Mouse (Mus musculus): Measurements from ENCODE around the gene Il1r2.

Gene Il1r2

GRCm38 (mm10) chr1:40073779-40074178 lies at the start of gene Il1r2:
TSS of gene Il1r2 (plus strand) at chr1:40074079.
- DNase-seq: no peak

DNA sequence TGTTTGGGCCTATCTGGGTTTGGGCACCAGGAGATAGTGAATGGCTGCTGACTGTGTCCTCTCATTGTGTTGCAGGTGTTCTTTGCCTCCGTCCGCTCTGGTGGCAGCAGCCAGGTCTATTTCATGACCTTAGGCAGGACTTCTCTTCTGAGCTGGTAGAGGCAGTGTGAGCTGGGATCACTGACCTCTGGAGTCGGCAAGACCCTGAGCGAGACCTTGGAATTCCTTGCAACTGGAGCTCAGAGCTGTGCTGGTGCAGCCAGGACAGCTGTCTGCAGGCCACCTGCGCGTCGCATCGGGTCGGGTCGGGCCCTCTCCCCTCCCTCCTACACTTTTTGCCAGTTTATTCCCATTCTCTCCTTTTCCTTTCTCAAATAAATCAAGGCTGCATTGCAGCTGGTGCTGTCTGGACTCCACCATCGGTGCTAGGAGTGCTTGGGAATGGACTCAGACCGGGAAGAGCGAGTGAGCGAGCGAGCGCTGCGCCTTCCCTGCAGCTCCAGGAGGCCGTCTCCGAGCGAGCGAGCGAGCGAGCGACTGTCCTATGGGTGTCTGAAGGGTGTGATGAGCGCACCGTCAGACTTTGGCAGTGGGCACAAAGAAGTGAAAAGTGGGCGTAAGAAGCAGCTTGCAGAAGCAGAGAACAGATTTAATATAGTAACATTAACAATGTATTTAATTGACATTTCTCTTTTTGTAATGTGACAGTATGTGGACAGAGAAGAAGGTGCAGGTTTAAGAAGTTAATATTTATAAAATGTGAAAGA lies 49.1 kb upstream of the Il1r2 start:
- DNase-seq: no peak

DNA sequence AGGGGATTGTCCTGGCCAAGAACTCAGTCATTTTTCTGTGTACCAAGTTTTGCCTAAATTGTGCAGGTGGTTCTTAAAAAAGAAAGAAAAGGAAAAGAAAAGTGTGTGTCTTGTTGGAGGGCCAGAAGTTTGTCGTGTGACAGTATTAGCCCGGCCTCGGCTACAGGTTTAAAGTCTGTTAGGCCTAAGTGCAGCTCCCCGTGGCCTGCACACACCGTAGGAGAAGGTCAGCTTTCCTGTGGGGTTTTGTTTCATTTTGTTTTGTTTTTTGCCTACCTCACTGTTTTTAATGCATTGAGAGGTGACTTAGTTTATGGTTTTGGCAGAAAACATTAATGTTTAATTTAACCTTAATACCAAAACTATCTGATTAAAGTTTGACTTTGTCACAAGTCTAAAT lies 48.5 kb upstream of the Il1r2 start:
- no peak for DNase-seq

DNA sequence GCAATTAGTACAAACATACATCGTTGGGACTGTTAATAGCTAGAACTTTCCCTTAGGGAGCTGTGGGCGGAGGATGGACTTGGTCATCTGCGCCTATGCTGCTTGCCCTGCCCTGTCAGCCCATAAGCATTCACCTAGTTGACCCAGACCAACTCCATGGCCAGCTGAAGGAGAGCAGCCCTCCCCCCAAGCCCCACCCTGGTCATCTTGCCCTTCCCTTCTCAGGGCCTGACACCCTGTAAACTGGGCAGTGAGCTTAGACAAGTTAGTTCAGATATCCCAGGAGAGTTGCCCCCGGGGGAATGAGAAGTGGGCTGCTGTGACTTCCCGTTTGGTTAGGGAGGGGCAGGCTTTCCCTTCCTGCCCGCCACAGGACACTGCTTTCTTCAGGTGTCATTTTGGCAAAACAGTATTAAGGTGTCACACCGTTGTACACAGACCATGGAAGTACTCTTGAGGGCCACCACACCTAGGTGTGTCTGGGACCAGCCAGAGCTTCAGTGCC lies 46.7 kb upstream of the Il1r2 start:
- no peak for DNase-seq

DNA sequence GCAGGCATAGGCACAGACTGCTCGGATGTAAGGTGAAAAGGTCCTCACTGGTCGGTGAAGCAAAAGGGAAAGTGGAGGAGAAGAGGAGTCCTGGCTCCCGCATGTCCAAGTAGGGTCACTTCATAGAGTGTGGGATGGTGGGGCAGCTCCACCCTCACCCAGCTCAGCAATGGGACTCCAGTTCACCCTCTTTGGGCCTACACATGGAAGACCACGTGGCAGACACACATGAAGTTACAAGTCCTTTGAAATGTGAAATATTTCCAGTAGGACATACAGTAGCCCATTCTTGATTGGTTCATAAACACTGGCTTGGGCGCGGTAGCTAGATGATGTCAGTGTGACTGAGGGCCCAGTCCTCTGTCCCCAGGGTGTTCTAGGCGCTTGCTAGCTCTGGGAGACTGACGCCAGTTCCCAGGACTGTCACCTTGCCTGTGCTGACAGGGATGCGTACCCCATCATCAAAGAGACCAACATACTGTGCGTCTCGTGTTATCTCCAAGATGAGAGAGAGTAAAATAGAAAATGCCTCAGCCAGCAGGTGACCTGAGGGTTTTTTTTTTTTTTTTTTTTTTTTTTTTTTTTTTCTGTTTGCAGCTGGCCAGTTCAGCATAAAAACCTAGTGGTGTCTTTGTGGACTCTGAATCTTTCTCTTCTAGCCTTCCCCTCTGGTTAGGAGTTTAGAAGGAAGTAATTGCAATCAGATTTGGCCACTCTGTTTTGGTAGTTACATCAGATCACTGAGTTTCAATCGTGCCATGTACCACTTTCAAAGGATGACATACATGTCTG lies 45.5 kb upstream of the Il1r2 start:
- DNase-seq: no peak

DNA sequence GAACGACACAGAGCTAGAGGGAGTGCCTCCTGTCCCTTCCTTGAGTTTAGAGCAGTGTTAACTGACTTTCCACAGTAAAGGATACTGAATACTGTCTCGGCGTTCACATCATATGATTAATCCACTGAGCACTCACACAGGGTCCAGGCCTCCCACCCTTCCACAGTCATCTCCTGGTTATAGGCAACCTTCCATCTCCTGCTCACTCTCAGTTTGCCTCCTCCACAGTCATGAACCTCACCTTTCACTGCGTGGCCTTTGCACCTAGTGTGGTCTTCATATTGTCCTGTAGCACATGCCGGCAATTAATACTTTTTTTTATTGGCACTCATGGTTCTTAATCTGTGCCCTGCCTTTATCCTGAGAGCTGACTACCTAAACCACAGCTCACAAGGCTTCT lies 44.3 kb upstream of the Il1r2 start:
- no peak for DNase-seq

DNA sequence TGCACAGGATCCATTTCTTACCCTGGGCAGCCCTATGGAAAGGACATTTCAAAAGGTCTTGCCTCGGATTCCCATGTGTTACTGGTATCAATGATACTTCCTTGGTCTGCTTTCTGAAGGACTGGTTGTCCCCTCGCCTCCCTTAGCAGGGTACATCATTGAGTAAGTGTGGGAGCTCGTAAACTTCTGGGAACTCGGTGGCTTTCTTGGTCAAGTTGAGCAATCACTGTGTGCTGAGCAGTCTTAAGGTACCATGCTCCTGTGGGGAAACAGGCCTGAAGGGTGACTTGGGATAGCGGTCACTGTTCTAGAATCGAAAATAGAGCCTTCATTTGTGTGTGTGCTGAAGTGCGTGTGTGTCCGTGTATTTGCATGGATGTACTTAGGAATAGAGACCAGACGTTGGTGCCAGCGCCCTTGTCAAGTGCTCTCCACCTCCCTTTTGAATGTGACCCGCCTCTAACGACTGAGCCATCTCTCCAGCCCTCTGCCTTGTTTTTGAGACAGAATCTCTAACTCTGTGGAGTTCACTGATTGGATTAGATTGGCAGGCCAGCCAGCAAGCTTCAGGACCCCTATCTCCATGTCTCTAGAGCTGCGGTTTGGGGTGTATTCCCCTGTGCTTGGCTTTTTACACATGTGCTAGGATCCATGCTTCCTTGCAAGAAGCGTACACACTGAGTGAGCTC lies 43.4 kb upstream of the Il1r2 start:
- DNase-seq: no peak

DNA sequence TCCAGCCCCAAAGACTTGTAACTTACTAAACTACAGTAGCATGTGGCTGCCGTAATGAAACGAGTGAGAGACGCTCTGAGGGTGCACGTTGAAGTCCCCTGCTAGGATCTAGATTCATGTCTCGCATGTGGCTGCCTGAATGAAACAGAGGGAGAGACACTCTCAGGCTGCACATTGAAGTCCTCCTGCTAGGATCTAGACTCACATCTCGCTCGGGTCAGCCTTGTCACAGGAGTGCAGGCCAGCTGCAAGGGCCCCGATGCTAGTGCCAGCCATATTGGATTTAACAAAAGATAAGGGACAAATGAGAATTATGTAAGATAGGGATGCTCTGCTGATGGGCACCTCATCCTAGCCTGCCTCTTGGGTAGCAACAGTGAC lies 42.9 kb upstream of the Il1r2 start:
- no peak for DNase-seq

GRCm38 (mm10) chr1:40031626-40032025 lies 42.3 kb upstream of the Il1r2 start:
- no peak for DNase-seq

DNA sequence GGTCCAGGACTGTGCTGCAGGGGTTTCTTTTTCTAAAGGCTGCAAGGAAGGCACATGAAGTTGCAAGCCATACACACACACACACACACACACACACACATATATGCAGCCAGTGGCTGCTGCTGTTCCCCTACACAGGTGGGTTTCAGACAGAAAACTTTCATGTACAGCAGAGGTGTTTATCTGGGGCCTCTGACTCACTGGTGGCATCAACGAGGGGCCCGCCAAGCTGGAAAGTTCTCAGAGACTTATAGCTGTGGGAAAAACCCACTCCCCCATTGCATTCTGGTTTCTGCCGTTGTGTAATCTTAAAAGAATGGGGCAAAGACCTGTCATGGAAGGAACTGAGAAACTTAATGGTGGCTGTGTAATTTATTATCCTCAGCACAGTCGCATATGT lies 40.6 kb upstream of the Il1r2 start:
- DNase-seq: no peak

DNA sequence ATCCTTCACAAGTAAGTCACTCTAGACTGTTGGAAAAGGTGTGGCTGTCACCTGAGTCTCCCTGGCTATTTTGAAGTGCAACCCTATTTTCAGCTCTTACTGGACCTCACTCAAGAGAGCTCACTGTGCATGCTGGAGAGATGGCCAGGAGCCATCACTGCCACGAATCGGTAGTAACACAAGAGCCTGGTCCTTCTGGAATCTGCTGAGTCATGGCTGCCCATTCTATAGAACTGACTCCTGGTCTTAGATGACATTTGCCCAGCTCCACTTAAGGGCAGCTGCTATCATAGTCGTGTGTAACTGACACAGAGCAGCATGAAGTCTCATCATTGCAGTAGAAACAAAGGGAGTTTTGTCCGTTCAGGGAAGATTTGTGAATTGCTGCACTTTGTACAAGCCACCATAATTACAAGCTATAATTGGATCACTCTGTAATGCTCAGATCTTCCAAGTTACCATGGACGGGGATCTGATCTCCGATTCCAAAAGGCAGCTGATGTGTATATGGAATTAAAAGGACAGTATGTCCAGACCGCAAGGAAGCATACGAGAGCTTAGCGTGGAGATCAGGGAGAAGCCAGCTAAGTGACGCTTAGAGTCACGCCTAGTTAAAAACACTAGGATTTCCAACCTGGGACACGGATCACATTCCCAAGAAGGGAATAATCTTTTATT lies 40.0 kb upstream of the Il1r2 start:
- DNase-seq: no peak

DNA sequence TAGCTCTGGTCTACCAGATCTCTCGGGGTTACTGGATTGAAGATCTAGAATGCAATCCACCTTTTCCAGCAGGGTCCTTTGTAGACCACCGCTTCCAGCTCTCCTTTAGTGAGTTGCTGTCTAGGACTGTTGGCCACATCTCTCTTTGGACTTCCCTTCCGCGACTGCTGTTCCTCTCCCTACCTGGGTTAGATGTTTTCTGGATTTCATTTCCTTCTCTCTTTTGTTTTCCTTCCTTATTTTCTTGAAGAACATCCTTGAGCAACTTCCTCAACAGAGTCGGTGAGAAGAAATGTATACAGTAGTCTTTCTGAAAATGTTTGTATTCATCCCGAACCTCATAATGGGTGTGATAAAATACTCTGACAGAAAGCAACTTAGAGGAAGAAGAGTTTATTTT lies 36.0 kb upstream of the Il1r2 start:
- no peak for DNase-seq

GRCm38 (mm10) chr1:40045686-40046085 lies 28.2 kb upstream of the Il1r2 start:
- no peak for DNase-seq

GRCm38 (mm10) chr1:40046600-40046999 lies 27.3 kb upstream of the Il1r2 start:
- no peak for DNase-seq

DNA sequence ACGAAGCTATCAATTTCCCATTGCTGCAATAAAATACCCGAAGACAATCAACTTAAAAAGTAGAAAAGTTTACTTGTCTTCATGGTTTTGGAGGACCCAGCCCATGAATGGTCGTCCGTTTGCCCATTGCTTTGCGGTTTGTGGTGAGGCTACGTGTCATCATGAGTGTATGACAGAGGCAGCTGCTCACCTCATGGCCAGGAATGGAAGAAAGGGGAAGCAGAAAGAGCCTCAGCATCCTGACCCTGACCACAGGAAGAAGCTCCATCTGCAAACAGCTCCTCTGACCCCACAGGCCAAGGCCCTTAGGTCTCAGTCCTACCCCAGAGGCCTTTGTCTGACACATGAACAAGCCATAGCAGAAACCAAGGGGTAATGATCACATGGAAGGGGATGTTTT lies 22.7 kb upstream of the Il1r2 start:
- no peak for DNase-seq

- DNase-seq: no peak
Measured at GRCm38 (mm10) chr1:40052156-40052555, 21.7 kb upstream of the Il1r2 start.

DNA sequence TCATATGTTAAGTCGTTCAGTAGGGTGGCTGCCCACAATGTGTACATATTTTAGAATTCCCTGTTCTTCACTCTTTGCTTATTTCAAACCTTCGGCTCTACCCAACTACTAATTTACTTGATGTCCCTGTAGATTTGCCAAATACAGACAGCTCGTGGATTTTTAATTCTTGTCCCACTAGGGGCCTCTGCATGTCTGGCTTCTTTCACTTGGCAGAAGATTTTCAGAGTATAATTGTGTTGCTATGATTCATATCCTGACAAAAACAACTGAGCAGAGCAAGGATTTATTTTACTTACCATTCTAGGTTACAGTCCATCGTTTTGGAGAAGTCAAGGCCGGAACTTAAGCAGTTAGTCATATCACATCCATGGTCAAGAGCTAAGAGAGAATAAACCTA lies 20.8 kb upstream of the Il1r2 start:
- no peak for DNase-seq

DNA sequence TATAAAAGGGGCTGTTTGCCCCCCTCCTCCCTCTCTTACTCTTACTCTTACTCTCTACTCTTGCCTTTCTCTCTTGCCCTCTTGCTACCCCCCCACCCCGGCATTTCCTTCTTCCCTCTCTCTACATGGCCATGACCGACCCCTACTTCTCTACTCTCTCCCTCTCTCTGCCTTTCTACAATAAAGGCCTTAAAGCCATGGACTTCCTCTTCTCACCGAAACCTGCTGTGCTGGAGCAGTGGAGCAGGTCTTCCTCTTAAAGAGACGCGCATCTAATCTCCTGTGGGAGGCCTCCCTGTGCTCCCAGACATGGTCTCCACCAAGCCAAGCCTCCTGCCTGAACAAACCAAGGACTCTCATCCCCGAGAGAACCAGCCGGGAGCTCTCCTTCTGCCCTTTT lies 18.8 kb upstream of the Il1r2 start:
- DNase-seq: no peak

- DNase-seq: no peak
Measured at GRCm38 (mm10) chr1:40055963-40056362, 17.9 kb upstream of the Il1r2 start.

DNA sequence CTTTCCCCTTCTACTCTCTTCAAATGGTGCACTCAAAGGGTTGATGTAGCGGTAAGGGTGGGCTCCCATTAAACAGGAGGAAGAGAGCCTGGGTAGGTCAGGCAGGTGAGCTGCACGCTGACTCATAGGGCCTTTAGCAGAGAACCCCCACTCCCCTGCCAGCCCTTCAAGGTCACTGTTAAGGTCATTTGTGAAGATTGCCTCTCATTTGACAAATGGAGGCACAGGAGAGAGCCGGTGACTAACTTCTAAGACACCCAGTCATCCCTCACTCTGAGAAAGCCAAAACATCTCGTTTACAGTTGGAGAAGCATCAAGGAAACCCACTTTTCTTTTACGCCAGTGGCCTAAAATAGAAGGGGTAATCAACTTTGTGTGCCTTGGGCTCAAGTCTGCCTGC lies 16.5 kb upstream of the Il1r2 start:
- DNase-seq: no peak

DNA sequence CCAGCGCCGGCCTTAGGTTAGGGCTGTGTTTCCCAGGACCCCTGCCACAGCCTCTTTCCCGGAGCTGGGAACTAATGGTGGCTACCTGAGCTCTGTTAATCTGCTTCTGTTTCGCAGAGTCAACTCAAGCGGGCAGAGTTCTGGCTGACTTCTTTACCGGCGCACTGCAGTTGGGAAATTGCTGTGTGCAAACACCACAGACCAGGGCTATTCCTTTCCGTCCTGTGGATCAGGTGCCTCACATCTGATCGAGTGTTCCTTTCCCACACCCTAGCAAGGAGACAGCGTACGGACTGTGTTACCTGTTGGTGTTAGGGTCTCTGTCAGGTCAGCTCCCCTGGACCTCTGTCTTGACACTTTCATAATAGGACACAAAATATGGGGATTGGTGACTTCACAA lies 15.9 kb upstream of the Il1r2 start:
- DNase-seq: no peak

GRCm38 (mm10) chr1:40059122-40059774 lies 14.6 kb upstream of the Il1r2 start:
- no peak for DNase-seq

- DNase-seq: no peak
Measured at GRCm38 (mm10) chr1:40061359-40061758, 12.5 kb upstream of the Il1r2 start.
